22 mouse cellular contexts compared by ENCODE assay signal in the genomic region with DNA sequence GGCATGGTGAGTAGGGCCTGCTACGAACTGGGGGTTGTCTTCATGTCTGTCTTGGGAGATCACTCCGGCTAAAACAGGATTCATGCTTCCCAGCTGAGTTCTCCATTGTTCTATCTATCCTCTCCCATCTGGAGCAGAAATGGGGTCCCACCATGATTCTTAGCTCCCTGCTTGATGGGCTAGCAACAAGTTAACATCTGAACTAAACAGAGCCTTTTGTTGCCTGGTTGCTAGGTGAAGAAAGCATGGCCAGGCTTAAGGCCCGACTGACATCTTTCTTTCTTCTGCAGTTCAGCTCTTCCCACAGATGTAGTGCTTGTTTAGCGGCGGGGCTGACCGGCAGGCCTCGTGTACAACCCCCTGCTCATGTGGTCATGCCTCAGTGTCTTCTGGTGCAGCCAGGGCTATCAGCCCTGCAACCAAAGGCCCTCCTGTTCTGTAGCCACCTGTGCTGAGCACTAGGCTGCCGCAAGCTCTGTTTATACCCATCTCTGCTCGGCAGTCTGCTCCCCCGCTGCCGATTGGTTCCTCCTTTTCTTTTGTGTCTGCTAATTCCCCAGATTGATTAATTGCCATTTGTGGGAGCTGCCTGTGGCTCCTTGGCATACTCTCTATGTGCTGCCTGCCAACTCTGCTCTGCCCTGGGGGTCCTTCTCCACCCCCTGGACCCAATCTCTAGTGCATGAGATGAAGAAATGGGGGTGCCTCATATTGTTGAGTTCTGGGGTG. TPM values are rescaled to one million over a fixed set of nuclear protein-coding genes. Genes with fewer than 3 reads are reported as not detected.
DNase-seq lines count a peak whose midpoint lies in the region; ATAC-seq lines count a peak whose summit lies in the region.
"Had no signal": no experiment of that assay in that cellular context is flagged by ENCODE, and none has a peak within 500 bp of the region (broad histone marks: within the 10 kb centered on the region; RNA-seq: fewer than 3 reads in every experiment).

No protein-coding gene starts in this region.

- no peak overlapping the region for H3K9ac ChIP-seq in hindbrain, embryonic 12.5 days
- H3K9ac ChIP-seq in midbrain, embryonic 13.5 days (replicated peaks): no peak overlapping the region
- H3K9ac ChIP-seq in intestine, embryonic 16.5 days (ENCODE audit: low read depth, low read length): no peak overlapping the region
- H3K9ac ChIP-seq: lung, embryonic 14.5 days had no signal

- no peak overlapping the region for H3K4me2 ChIP-seq in hindbrain, embryonic 12.5 days (replicated peaks)
- H3K4me2 ChIP-seq in midbrain, embryonic 13.5 days (replicated peaks): no peak overlapping the region
- H3K4me2 ChIP-seq in intestine, embryonic 16.5 days (ENCODE audit: low read depth, low read length): no peak overlapping the region
- H3K4me2 ChIP-seq: liver, embryonic 11.5 days; lung, embryonic 14.5 days had no signal

- H3K4me3 ChIP-seq in hindbrain, embryonic 12.5 days: no peak overlapping the region
- H3K4me3 ChIP-seq in midbrain, embryonic 13.5 days (replicated peaks): no peak overlapping the region
- H3K4me3 ChIP-seq in intestine, embryonic 16.5 days (ENCODE audit: low read length): no peak overlapping the region

- ATAC-seq in hindbrain, embryonic 12.5 days (ENCODE audit: low FRiP score): peak; percentile 79
- ATAC-seq in midbrain, embryonic 13.5 days: peak; percentile 77
- no peak for ATAC-seq in monocyte, adult 5-6 weeks (replicated peaks; ENCODE audit: insufficient number of reproducible peaks, low FRiP score, low TSS enrichment, poor library complexity, severe bottlenecking)
- ATAC-seq in intestine, embryonic 16.5 days: no peak

- H3K9me3 ChIP-seq in hindbrain, embryonic 12.5 days (replicated peaks): no peaks in the 10 kb centered on the region
- H3K9me3 ChIP-seq in midbrain, embryonic 13.5 days: no peaks in the 10 kb centered on the region
- no peaks in the 10 kb centered on the region for H3K9me3 ChIP-seq in intestine, embryonic 16.5 days (ENCODE audit: control insufficient read depth, low read length)

- peaks cover 39% of the 10 kb centered on the region for H3K36me3 ChIP-seq in hindbrain, embryonic 12.5 days
- peaks cover 65% of the 10 kb centered on the region for H3K36me3 ChIP-seq in midbrain, embryonic 13.5 days
- no peaks in the 10 kb centered on the region for H3K36me3 ChIP-seq in intestine, embryonic 16.5 days (ENCODE audit: control insufficient read depth, insufficient read depth, low read length)

- H3K4me1 ChIP-seq in hindbrain, embryonic 12.5 days: peaks cover 5% of the 10 kb centered on the region
- H3K4me1 ChIP-seq in midbrain, embryonic 13.5 days (replicated peaks): peaks cover 9% of the 10 kb centered on the region; the same call in 1 of the 2 replicates
- H3K4me1 ChIP-seq in intestine, embryonic 16.5 days (ENCODE audit: control insufficient read depth, insufficient read depth, low read length): no peaks in the 10 kb centered on the region

- peak; percentile 21 for DNase-seq in embryo, embryonic 10.5 days (ENCODE audit: low spot score)
- DNase-seq in embryo, embryonic 11 days: no peak
- no peak for DNase-seq in testis, postnatal 10 days (ENCODE audit: low spot score)
- DNase-seq in heart, adult 9 months (ENCODE audit: low spot score in 2 of 2): no peak
- DNase-seq: adrenal gland, postnatal 14 days; cerebellum, adult 8-10 months; heart, postnatal 10 days; kidney, postnatal 36 days; left cerebral cortex, postnatal 4 days; lung, embryonic 14.5 days; retina, postnatal 1 day; thymus, adult 18-20 months had no signal

- WGBS in hindbrain, embryonic 12.5 days: 36% methylated on average over 11 of the region's 11 CpGs
- WGBS in midbrain, embryonic 13.5 days: 32% methylated on average over 11 of the region's 11 CpGs
- 65% methylated on average over 11 of the region's 11 CpGs for WGBS in intestine, embryonic 16.5 days

- no peaks in the 10 kb centered on the region for H3K27me3 ChIP-seq in hindbrain, embryonic 12.5 days
- no peaks in the 10 kb centered on the region for H3K27me3 ChIP-seq in midbrain, embryonic 13.5 days
- no peaks in the 10 kb centered on the region for H3K27me3 ChIP-seq in intestine, embryonic 16.5 days (replicated peaks; ENCODE audit: control insufficient read depth, insufficient read depth, low read length)
- H3K27me3 ChIP-seq: CH12.LX had no signal

- peak overlapping the region; percentile 40; the same call in 1 of the 2 replicates for H3K27ac ChIP-seq in hindbrain, embryonic 12.5 days
- H3K27ac ChIP-seq in midbrain, embryonic 13.5 days: no peak overlapping the region; the same call in 1 of the 2 replicates
- H3K27ac ChIP-seq in intestine, embryonic 16.5 days (ENCODE audit: low read length): no peak overlapping the region

RNA-seq across cellular contexts. Expression of gene Igsf9b, which starts 47.7 kb away (rescaled TPM):
- 10.3 and 11.6 TPM in 2 replicates for polyA plus RNA-seq in hindbrain, embryonic 12.5 days (2016; fragmentation: Nextera tagmentation; extraction: Ambion mirVana)
- 11.3 and 12.6 TPM in 2 replicates for polyA plus RNA-seq in midbrain, embryonic 13.5 days (2015; fragmentation: Nextera tagmentation; extraction: Ambion mirVana)
- 0.10 TPM in 1 of 3 replicates, not detected in the others for total RNA-seq in monocyte, adult 5-6 weeks (2017)
- 4.1 and 4.2 TPM in 2 replicates for polyA plus RNA-seq in intestine, embryonic 16.5 days (2015; fragmentation: Nextera tagmentation; extraction: Ambion mirVana)

RNA-seq across cellular contexts. Expression of gene Spata19, which starts 49.9 kb away (rescaled TPM):
- polyA plus RNA-seq in hindbrain, embryonic 12.5 days (2016; fragmentation: Nextera tagmentation; extraction: Ambion mirVana): not detected in 2 replicates
- polyA plus RNA-seq in midbrain, embryonic 13.5 days (2015; fragmentation: Nextera tagmentation; extraction: Ambion mirVana): 0.35 TPM in 1 of 2 replicates, not detected in the other
- not detected in 3 replicates for total RNA-seq in monocyte, adult 5-6 weeks (2017)
- not detected in 2 replicates for polyA plus RNA-seq in intestine, embryonic 16.5 days (2015; fragmentation: Nextera tagmentation; extraction: Ambion mirVana)
- total RNA-seq: adrenal gland, postnatal 14 days; CH12.LX; heart, adult 8-10 months; heart, postnatal 10 days; layer of hippocampus, postnatal 10 days; left cerebral cortex, postnatal 4 days; megakaryocyte progenitor cell, adult 5-6 weeks had no signal
- polyA plus RNA-seq: intestine, embryonic 14.5 days; liver, embryonic 11.5 days; lung, embryonic 14.5 days had no signal

Comparison
In these comparisons a context has a peak if more than half of its experiments do, and no peak if none do; other contexts are left out.
1. ATAC-seq: peak in hindbrain, embryonic 12.5 days (single experiment) and midbrain, embryonic 13.5 days (single experiment); none in monocyte, adult 5-6 weeks (single experiment) and intestine, embryonic 16.5 days (single experiment).